8 mouse cellular contexts compared by ENCODE assay signal in genomic region chr10:13192731-13193351, GRCm38 (mm10). TPM values are rescaled to one million over a fixed set of nuclear protein-coding genes. Genes with fewer than 3 reads are reported as not detected.
DNase-seq lines count a peak whose midpoint lies in the region; ATAC-seq lines count a peak whose summit lies in the region.

Ltv1 (minus strand) TSS chr10:13193168.

- peak; percentile 100 for ATAC-seq in megakaryocyte progenitor cell, adult 5-6 weeks (replicated peaks; ENCODE audit: poor library complexity)

- DNase-seq in adipocyte (ENCODE audit: low spot score): peak; percentile 97
- DNase-seq in embryo, embryonic 10 days (ENCODE audit: low spot score): peak; percentile 97
- peak; percentile 97 for DNase-seq in gastrocnemius, postnatal 10 days
- peak; percentile 98 for DNase-seq in induced T-regulatory cell, adult 2 months (ENCODE audit: low read depth)
- DNase-seq in left cerebral cortex, adult 9 months (ENCODE audit: low spot score in 2 of 2): peak; percentile 80 to 95
- DNase-seq in right cerebral cortex, postnatal 14 days: peak; percentile 98
- DNase-seq in urinary bladder, postnatal 36 days (ENCODE audit: low spot score in 2 of 2): peak; percentile 93 to 97

RNA-seq across cellular contexts. Expression of gene Ltv1, which starts in this region (rescaled TPM):
- total RNA-seq in gastrocnemius, postnatal 10 days (2021): 10 to 100 TPM; 26.3 to 28.8 TPM
- total RNA-seq in megakaryocyte progenitor cell, adult 5-6 weeks (2015): 91.4 and 91.6 TPM in 2 replicates
- 68.6 and 69.3 TPM in 2 replicates for total RNA-seq in megakaryocyte progenitor cell, adult 5-6 weeks (2017)

Comparison
In these comparisons a context has a peak if more than half of its experiments do, and no peak if none do; other contexts are left out.
1. Peak in every context shown above with its lines: DNase-seq and ATAC-seq.